Mouse (Mus musculus): ENCODE measurements around the gene Pycr1.

GRCm38 (mm10) chr11:120683536-120683935 is 40.0 kb upstream of the Pycr1 start:
- no peak for TF ChIP-seq CTCF (IDR thresholded peaks at IDR 0.05; ENCODE audit: low read depth)
- no peak for TF ChIP-seq EP300 (IDR thresholded peaks at IDR 0.05; ENCODE audit: low read depth)
